Mouse (Mus musculus): ENCODE data around the gene Pxn. TPM values are rescaled to one million over a fixed set of nuclear protein-coding genes. Genes with fewer than 3 reads are reported as not detected.
A peak's percentile ranks its signal among the peaks of the same experiment; 100 is the strongest.

Pxn gene
- polyA plus RNA-seq, 1 experiment = 120 TPM

- H3ac ChIP-seq (ENCODE audit: control insufficient read depth, insufficient read length) = no peak overlapping the region
- H3K36me3 ChIP-seq (ENCODE audit: control insufficient read depth, insufficient read depth) = peaks cover 5% of the 10 kb centered on the region
- H3K79me2 ChIP-seq (ENCODE audit: control insufficient read depth, insufficient read depth) = no peaks in the 10 kb centered on the region
- TF ChIP-seq CEBPB (IDR thresholded peaks at IDR 0.05; ENCODE audit: insufficient read depth, poor library complexity, severe bottlenecking) = no peak
- peak; percentile 25 for TF ChIP-seq POLR2AphosphoS2 (IDR thresholded peaks at IDR 0.05; ENCODE audit: insufficient read length, low read depth)
- H3K4me2 ChIP-seq (ENCODE audit: low read depth) = no peak overlapping the region
- H3K4me3 ChIP-seq = no peak overlapping the region
- H3K27me3 ChIP-seq (ENCODE audit: control insufficient read depth, insufficient read depth, insufficient read length) = no peaks in the 10 kb centered on the region
These were observed 31.0 kb upstream of the Pxn start for GRCm38 (mm10) chr5:115475337-115476106.

- H3K4me3 ChIP-seq = no peak overlapping the region
- TF ChIP-seq E2F4 (IDR thresholded peaks at IDR 0.05; ENCODE audit: insufficient read depth) (no peak), MAX (IDR thresholded peaks at IDR 0.05; ENCODE audit: low read depth) (no peak), POLR2AphosphoS2 (IDR thresholded peaks at IDR 0.05; ENCODE audit: insufficient read length, low read depth) (no peak), MYOG (IDR thresholded peaks at IDR 0.05; ENCODE audit: control insufficient read depth in 1 of 3, insufficient read depth in 1 of 3, insufficient read length in 2 of 3, low read depth in 2 of 3) (no peak), TCF12 (IDR thresholded peaks at IDR 0.05; ENCODE audit: insufficient read depth, poor library complexity, severe bottlenecking) (no peak), POLR2A (IDR thresholded peaks at IDR 0.05; ENCODE audit: insufficient read length, low read depth) (no peak), TCF3 (IDR thresholded peaks at IDR 0.05; ENCODE audit: insufficient read length, low read depth) (no peak), USF1 (IDR thresholded peaks at IDR 0.05; ENCODE audit: low read depth) (no peak), CEBPB (IDR thresholded peaks at IDR 0.05; ENCODE audit: insufficient read depth, poor library complexity, severe bottlenecking) (no peak), SRF (IDR thresholded peaks at IDR 0.05; ENCODE audit: control insufficient read depth, insufficient read length, low read depth) (no peak), MYOD1 (IDR thresholded peaks at IDR 0.05; ENCODE audit: control insufficient read depth in 1 of 3, insufficient read length in 2 of 3, low read depth in 2 of 3) (no peak), REST (IDR thresholded peaks at IDR 0.05; ENCODE audit: insufficient read depth, insufficient read length) (no peak)
- H3K4me2 ChIP-seq (ENCODE audit: low read depth) = no peak overlapping the region
- H3K27me3 ChIP-seq (ENCODE audit: control insufficient read depth, insufficient read depth, insufficient read length) = no peaks in the 10 kb centered on the region
- no peaks in the 10 kb centered on the region for H3K79me2 ChIP-seq (ENCODE audit: control insufficient read depth, insufficient read depth)
- H3ac ChIP-seq (ENCODE audit: control insufficient read depth, insufficient read length) = no peak overlapping the region
- H3K36me3 ChIP-seq (ENCODE audit: control insufficient read depth, insufficient read depth) = peaks cover 5% of the 10 kb centered on the region
These were observed 30.3 kb upstream of the Pxn start for GRCm38 (mm10) chr5:115476107-115476727.

GRCm38 (mm10) chr5:115479561-115479960, 26.9 kb upstream of the Pxn start:
- Histone ChIP-seq H3ac (ENCODE audit: control insufficient read depth, insufficient read length) (no peak overlapping the region), H3K4me3 (no peak overlapping the region), H3K4me2 (ENCODE audit: low read depth) (no peak overlapping the region), H3K79me2 (ENCODE audit: control insufficient read depth, insufficient read depth) (no peaks in the 10 kb centered on the region), H3K36me3 (ENCODE audit: control insufficient read depth, insufficient read depth) (peaks cover 5% of the 10 kb centered on the region), H3K27me3 (ENCODE audit: control insufficient read depth, insufficient read depth, insufficient read length) (no peaks in the 10 kb centered on the region)
- TF ChIP-seq MAX (IDR thresholded peaks at IDR 0.05; ENCODE audit: low read depth) (no peak), TCF12 (IDR thresholded peaks at IDR 0.05; ENCODE audit: insufficient read depth, poor library complexity, severe bottlenecking) (no peak), MYOG (IDR thresholded peaks at IDR 0.05; ENCODE audit: control insufficient read depth in 1 of 3, insufficient read depth in 1 of 3, insufficient read length in 2 of 3, low read depth in 2 of 3) (no peak), POLR2A (IDR thresholded peaks at IDR 0.05; ENCODE audit: insufficient read length, low read depth) (no peak), POLR2AphosphoS2 (IDR thresholded peaks at IDR 0.05; ENCODE audit: insufficient read length, low read depth) (no peak), MYOD1 (IDR thresholded peaks at IDR 0.05; ENCODE audit: control insufficient read depth in 1 of 3, insufficient read length in 2 of 3, low read depth in 2 of 3) (no peak), SRF (IDR thresholded peaks at IDR 0.05; ENCODE audit: control insufficient read depth, insufficient read length, low read depth) (no peak), TCF3 (IDR thresholded peaks at IDR 0.05; ENCODE audit: insufficient read length, low read depth) (no peak), USF1 (IDR thresholded peaks at IDR 0.05; ENCODE audit: low read depth) (no peak), CEBPB (IDR thresholded peaks at IDR 0.05; ENCODE audit: insufficient read depth, poor library complexity, severe bottlenecking) (no peak), REST (IDR thresholded peaks at IDR 0.05; ENCODE audit: insufficient read depth, insufficient read length) (no peak), E2F4 (IDR thresholded peaks at IDR 0.05; ENCODE audit: insufficient read depth) (no peak)

GRCm38 (mm10) chr5:115480101-115480500, 26.4 kb upstream of the Pxn start:
- no peaks in the 10 kb centered on the region for H3K79me2 ChIP-seq (ENCODE audit: control insufficient read depth, insufficient read depth)
- H3K4me3 ChIP-seq = no peak overlapping the region
- H3K4me2 ChIP-seq (ENCODE audit: low read depth) = no peak overlapping the region
- TF ChIP-seq USF1 (IDR thresholded peaks at IDR 0.05; ENCODE audit: low read depth) (no peak), MYOD1 (IDR thresholded peaks at IDR 0.05; ENCODE audit: control insufficient read depth in 1 of 3, insufficient read length in 2 of 3, low read depth in 2 of 3) (no peak), CEBPB (IDR thresholded peaks at IDR 0.05; ENCODE audit: insufficient read depth, poor library complexity, severe bottlenecking) (no peak), E2F4 (IDR thresholded peaks at IDR 0.05; ENCODE audit: insufficient read depth) (no peak), POLR2AphosphoS2 (IDR thresholded peaks at IDR 0.05; ENCODE audit: insufficient read length, low read depth) (no peak), TCF12 (IDR thresholded peaks at IDR 0.05; ENCODE audit: insufficient read depth, poor library complexity, severe bottlenecking) (no peak), POLR2A (IDR thresholded peaks at IDR 0.05; ENCODE audit: insufficient read length, low read depth) (no peak), REST (IDR thresholded peaks at IDR 0.05; ENCODE audit: insufficient read depth, insufficient read length) (no peak), MAX (IDR thresholded peaks at IDR 0.05; ENCODE audit: low read depth) (no peak), TCF3 (IDR thresholded peaks at IDR 0.05; ENCODE audit: insufficient read length, low read depth) (no peak), SRF (IDR thresholded peaks at IDR 0.05; ENCODE audit: control insufficient read depth, insufficient read length, low read depth) (no peak), MYOG (IDR thresholded peaks at IDR 0.05; ENCODE audit: control insufficient read depth in 1 of 3, insufficient read depth in 1 of 3, insufficient read length in 2 of 3, low read depth in 2 of 3) (no peak)
- no peaks in the 10 kb centered on the region for H3K27me3 ChIP-seq (ENCODE audit: control insufficient read depth, insufficient read depth, insufficient read length)
- H3K36me3 ChIP-seq (ENCODE audit: control insufficient read depth, insufficient read depth) = peaks cover 5% of the 10 kb centered on the region
- no peak overlapping the region for H3ac ChIP-seq (ENCODE audit: control insufficient read depth, insufficient read length)
